Mouse (Mus musculus) G1E (cell line): ENCODE results near the gene Ppp1r3c.

ENCODE experiments used
- CTCF ChIP-seq: IDR thresholded peaks from 2 replicates; pipeline ENCODE4 v1.5.1; 2012; ENCODE audit warnings: low read depth, low read length, inconsistent platforms, mixed read lengths
- GATA1 ChIP-seq: IDR thresholded peaks from 2 replicates; pipeline ENCODE4 v1.6.1; 2012; ENCODE audit warnings: borderline replicate concordance, low read length, inconsistent platforms, mixed read lengths
- GATA2 ChIP-seq: IDR thresholded peaks from 2 replicates; pipeline ENCODE4 v1.6.1; 2012; ENCODE audit warnings: low read depth, low read length, inconsistent platforms, borderline replicate concordance
- POLR2AphosphoS5 ChIP-seq: IDR thresholded peaks from 2 replicates; pipeline ENCODE4 v1.6.1; 2012; ENCODE audit warnings: low read depth, low read length, inconsistent platforms; ENCODE audit not compliant: insufficient replicate concordance
- TAL1 ChIP-seq: conservative IDR thresholded peaks from 2 replicates; pipeline ENCODE4 v1.6.1; 2012; ENCODE audit warnings: low read depth, low read length, inconsistent platforms, mixed read lengths

- TF ChIP-seq CTCF (no peak), GATA1 (no peak), GATA2 (no peak), TAL1 (no peak), POLR2AphosphoS5 (no peak)
Observed at GRCm38 (mm10) chr19:36748996-36749395, 12.5 kb upstream of the Ppp1r3c start.
